Mouse (Mus musculus): ENCODE data around the gene Sp8. TPM values are rescaled to one million over a fixed set of nuclear protein-coding genes. Genes with fewer than 3 reads are reported as not detected.
A peak's percentile ranks its signal among the peaks of the same experiment; 100 is the strongest.

Sp8 gene
- polyA plus RNA-seq, 1 experiment from 2014 or later: not detected

- Histone ChIP-seq H3K4me3 (ENCODE audit: low read depth, low read length) (no peak overlapping the region), H3K9ac (ENCODE audit: low read depth, low read length) (no peak overlapping the region), H3K9me3 (ENCODE audit: control insufficient read depth) (no peaks in the 10 kb centered on the region), H3K27me3 (replicated peaks; ENCODE audit: control insufficient read depth, insufficient read depth, low read length) (peaks cover 97% of the 10 kb centered on the region), H3K4me1 (replicated peaks; ENCODE audit: control insufficient read depth, insufficient read depth, low read length) (no peaks in the 10 kb centered on the region), H3K27ac (ENCODE audit: low read depth, low read length) (no peak overlapping the region), H3K4me2 (replicated peaks; ENCODE audit: low read depth) (no peak overlapping the region), H3K36me3 (ENCODE audit: control insufficient read depth, insufficient read depth) (no peaks in the 10 kb centered on the region)
- no peak for TF ChIP-seq CTCF (IDR thresholded peaks at IDR 0.05; ENCODE audit: low read depth)
- 10% methylated on average over 6 of the region's 6 CpGs for WGBS
- ATAC-seq: no peak
These were observed 4.1 kb upstream of the Sp8 start for GRCm38 (mm10) chr12:118841971-118842550.

GRCm38 (mm10) chr12:118842671-118843411 is 3.3 kb upstream of the Sp8 start:
- no peak overlapping the region for H3K4me3 ChIP-seq (ENCODE audit: low read depth, low read length)
- TF ChIP-seq CTCF (IDR thresholded peaks at IDR 0.05; ENCODE audit: low read depth): no peak
- no peak overlapping the region for H3K9ac ChIP-seq (ENCODE audit: low read depth, low read length)
- no peaks in the 10 kb centered on the region for H3K36me3 ChIP-seq (ENCODE audit: control insufficient read depth, insufficient read depth)
- no peak for ATAC-seq
- no peaks in the 10 kb centered on the region for H3K4me1 ChIP-seq (replicated peaks; ENCODE audit: control insufficient read depth, insufficient read depth, low read length)
- no peak overlapping the region for H3K27ac ChIP-seq (ENCODE audit: low read depth, low read length)
- H3K9me3 ChIP-seq (ENCODE audit: control insufficient read depth): no peaks in the 10 kb centered on the region
- H3K27me3 ChIP-seq (replicated peaks; ENCODE audit: control insufficient read depth, insufficient read depth, low read length): peaks cover 97% of the 10 kb centered on the region
- WGBS: 2% methylated on average over 33 of the region's 33 CpGs
- H3K4me2 ChIP-seq (replicated peaks; ENCODE audit: low read depth): no peak overlapping the region

DNA sequence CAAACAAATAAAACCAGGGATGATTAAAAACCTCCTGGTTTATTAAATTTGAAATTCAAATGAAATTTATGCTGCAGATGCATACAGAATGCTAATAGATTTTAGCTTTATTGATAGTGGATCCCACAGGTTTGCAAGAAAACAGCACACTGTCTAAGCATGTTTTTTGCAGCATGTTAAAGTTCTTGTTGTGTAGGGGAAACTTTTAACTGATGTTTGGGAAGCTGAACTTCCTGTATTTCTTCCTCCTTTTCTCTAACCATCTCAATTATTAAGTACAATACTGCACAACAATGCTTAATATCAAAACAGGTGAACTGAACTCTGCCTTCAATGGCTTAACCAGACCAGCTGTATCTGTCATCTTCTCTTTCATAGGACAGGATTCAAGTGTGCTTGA is 2.0 kb upstream of the Sp8 start:
- Histone ChIP-seq H3K36me3 (ENCODE audit: control insufficient read depth, insufficient read depth) (no peaks in the 10 kb centered on the region), H3K4me1 (replicated peaks; ENCODE audit: control insufficient read depth, insufficient read depth, low read length) (no peaks in the 10 kb centered on the region), H3K27ac (ENCODE audit: low read depth, low read length) (no peak overlapping the region), H3K4me3 (ENCODE audit: low read depth, low read length) (no peak overlapping the region), H3K9ac (ENCODE audit: low read depth, low read length) (no peak overlapping the region), H3K9me3 (ENCODE audit: control insufficient read depth) (no peaks in the 10 kb centered on the region), H3K27me3 (replicated peaks; ENCODE audit: control insufficient read depth, insufficient read depth, low read length) (peaks cover 97% of the 10 kb centered on the region), H3K4me2 (replicated peaks; ENCODE audit: low read depth) (no peak overlapping the region)
- TF ChIP-seq CTCF (IDR thresholded peaks at IDR 0.05; ENCODE audit: low read depth): no peak
- no peak for ATAC-seq

- H3K4me1 ChIP-seq (replicated peaks; ENCODE audit: control insufficient read depth, insufficient read depth, low read length): no peaks in the 10 kb centered on the region
- H3K9ac ChIP-seq (ENCODE audit: low read depth, low read length): no peak overlapping the region
- H3K27me3 ChIP-seq (replicated peaks; ENCODE audit: control insufficient read depth, insufficient read depth, low read length): peaks cover 96% of the 10 kb centered on the region
- H3K4me2 ChIP-seq (replicated peaks; ENCODE audit: low read depth): no peak overlapping the region
- no peaks in the 10 kb centered on the region for H3K36me3 ChIP-seq (ENCODE audit: control insufficient read depth, insufficient read depth)
- no peak overlapping the region for H3K4me3 ChIP-seq (ENCODE audit: low read depth, low read length)
- H3K27ac ChIP-seq (ENCODE audit: low read depth, low read length): no peak overlapping the region
- WGBS: 10% methylated on average over 3 of the region's 3 CpGs
- no peak for TF ChIP-seq CTCF (IDR thresholded peaks at IDR 0.05; ENCODE audit: low read depth)
- ATAC-seq: no peak
- H3K9me3 ChIP-seq (ENCODE audit: control insufficient read depth): no peaks in the 10 kb centered on the region
These were observed 1.3 kb upstream of the Sp8 start for GRCm38 (mm10) chr12:118844841-118845240.

DNA sequence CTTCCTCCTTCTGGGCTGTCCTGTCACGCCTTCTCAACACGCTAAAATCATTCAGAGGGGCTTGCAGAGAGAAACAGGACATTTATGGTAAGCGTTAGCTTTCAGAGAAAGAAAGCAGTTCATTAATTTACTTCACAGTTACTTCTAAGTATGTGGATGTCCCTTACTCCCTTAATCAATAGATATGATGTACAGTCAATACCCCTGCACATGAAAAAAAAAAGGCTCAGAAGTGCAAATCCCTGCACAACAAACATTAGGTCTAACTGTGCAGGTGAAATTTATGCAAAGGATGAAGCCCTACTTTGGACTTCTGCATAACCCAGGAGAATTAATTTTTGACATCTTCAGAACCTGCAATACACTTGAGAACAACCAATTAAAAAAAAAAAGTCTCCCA is 778 bp upstream of the Sp8 start:
- 9% methylated on average over 3 of the region's 3 CpGs for WGBS
- TF ChIP-seq CTCF (IDR thresholded peaks at IDR 0.05; ENCODE audit: low read depth): no peak

DNA sequence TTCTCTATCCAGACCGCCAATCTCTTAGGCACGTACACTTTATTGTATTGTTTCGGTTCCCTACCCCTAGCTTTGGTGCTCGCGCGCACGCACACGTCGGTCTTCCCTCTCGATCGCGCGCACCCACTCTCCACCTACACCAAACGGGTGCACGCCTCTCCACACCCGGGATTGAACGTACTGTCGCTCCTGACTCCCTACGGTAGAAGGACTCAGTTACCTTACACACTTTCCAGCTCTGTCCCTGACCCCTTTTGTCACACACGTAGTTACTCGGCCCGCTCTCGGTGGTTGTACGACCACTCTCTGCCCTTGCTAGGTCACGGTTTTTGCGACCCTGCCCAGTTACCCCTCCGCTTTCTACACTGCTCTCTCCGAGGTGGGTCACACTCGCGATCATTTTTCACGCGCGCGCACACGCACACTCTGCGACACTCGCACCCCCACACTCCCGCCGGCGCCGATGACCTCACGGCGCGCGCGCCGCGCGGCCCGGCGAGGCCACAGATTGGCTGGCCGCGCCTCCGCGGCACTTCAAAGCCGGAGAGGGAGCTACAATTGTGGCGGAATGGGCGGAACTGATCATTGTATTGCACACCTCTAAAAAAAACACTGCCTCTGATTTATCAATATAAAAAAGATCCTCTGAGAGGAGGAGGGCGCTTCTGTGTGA is 656 bp downstream of the Sp8 start:
- WGBS: under 1% methylated on average over 59 of the region's 59 CpGs
- peak; percentile 70 for ATAC-seq
- Histone ChIP-seq H3K4me2 (replicated peaks; ENCODE audit: low read depth) (peak overlapping the region; percentile 78), H3K9ac (ENCODE audit: low read depth, low read length) (no peak overlapping the region), H3K27me3 (replicated peaks; ENCODE audit: control insufficient read depth, insufficient read depth, low read length) (peaks cover 95% of the 10 kb centered on the region), H3K4me1 (replicated peaks; ENCODE audit: control insufficient read depth, insufficient read depth, low read length) (no peaks in the 10 kb centered on the region), H3K9me3 (ENCODE audit: control insufficient read depth) (no peaks in the 10 kb centered on the region), H3K36me3 (ENCODE audit: control insufficient read depth, insufficient read depth) (no peaks in the 10 kb centered on the region), H3K27ac (ENCODE audit: low read depth, low read length) (no peak overlapping the region), H3K4me3 (ENCODE audit: low read depth, low read length) (peak overlapping the region; percentile 52)
- no peak for TF ChIP-seq CTCF (IDR thresholded peaks at IDR 0.05; ENCODE audit: low read depth)

More for the DNA sequence above, 778 bp upstream of the Sp8 start:
- H3K4me2 ChIP-seq (replicated peaks; ENCODE audit: low read depth): no peak overlapping the region
- H3K4me3 ChIP-seq (ENCODE audit: low read depth, low read length): no peak overlapping the region
- H3K27ac ChIP-seq (ENCODE audit: low read depth, low read length): no peak overlapping the region
- no peaks in the 10 kb centered on the region for H3K36me3 ChIP-seq (ENCODE audit: control insufficient read depth, insufficient read depth)
- ATAC-seq: no peak
- no peak overlapping the region for H3K9ac ChIP-seq (ENCODE audit: low read depth, low read length)
- no peaks in the 10 kb centered on the region for H3K9me3 ChIP-seq (ENCODE audit: control insufficient read depth)
- H3K4me1 ChIP-seq (replicated peaks; ENCODE audit: control insufficient read depth, insufficient read depth, low read length): no peaks in the 10 kb centered on the region
- H3K27me3 ChIP-seq (replicated peaks; ENCODE audit: control insufficient read depth, insufficient read depth, low read length): peaks cover 96% of the 10 kb centered on the region

All from intestine, postnatal 0 days (tissue).